Mouse (Mus musculus): Measurements from ENCODE around the gene Gm3336. TPM values are rescaled to one million over a fixed set of nuclear protein-coding genes. Genes with fewer than 3 reads are reported as not detected.

Gene Gm3336
- polyA plus RNA-seq, 1 experiment from 2014 or later: not detected

- no peaks in the 10 kb centered on the region for H3K27me3 ChIP-seq (ENCODE audit: control insufficient read depth, insufficient read depth, low read length)
- peaks cover 25% of the 10 kb centered on the region for H3K4me1 ChIP-seq (ENCODE audit: control insufficient read depth, insufficient read depth, low read length)
- no peak overlapping the region for H3K9ac ChIP-seq (ENCODE audit: low read length)
- H3K9me3 ChIP-seq (replicated peaks; ENCODE audit: control insufficient read depth, low read length): no peaks in the 10 kb centered on the region
- no peaks in the 10 kb centered on the region for H3K36me3 ChIP-seq (ENCODE audit: control insufficient read depth, insufficient read depth)
- ATAC-seq (replicated peaks; ENCODE audit: extremely low read depth, insufficient read depth, low FRiP score): no peak
- no peak overlapping the region for H3K4me2 ChIP-seq (ENCODE audit: low read depth, low read length)
- WGBS: 66% methylated on average over 5 of the region's 5 CpGs
- H3K4me3 ChIP-seq (ENCODE audit: low read length): no peak overlapping the region
- peak overlapping the region; percentile 39 for H3K27ac ChIP-seq (ENCODE audit: low read length)
Observed at GRCm38 (mm10) chr8:70689892-70690390, 28.4 kb upstream of the Gm3336 start.

GRCm38 (mm10) chr8:70691230-70691629 lies 27.1 kb upstream of the Gm3336 start:
- Histone ChIP-seq H3K4me1 (ENCODE audit: control insufficient read depth, insufficient read depth, low read length) (peaks cover 37% of the 10 kb centered on the region), H3K4me3 (ENCODE audit: low read length) (no peak overlapping the region)

GRCm38 (mm10) chr8:70691727-70692231 lies 26.6 kb upstream of the Gm3336 start:
- 5% methylated on average over 20 of the region's 20 CpGs for WGBS
- ATAC-seq (replicated peaks; ENCODE audit: extremely low read depth, insufficient read depth, low FRiP score): no peak
- H3K27ac ChIP-seq (ENCODE audit: low read length): no peak overlapping the region
- H3K36me3 ChIP-seq (ENCODE audit: control insufficient read depth, insufficient read depth): no peaks in the 10 kb centered on the region
- H3K4me3 ChIP-seq (ENCODE audit: low read length): peak overlapping the region; percentile 39
- H3K4me1 ChIP-seq (ENCODE audit: control insufficient read depth, insufficient read depth, low read length): peaks cover 41% of the 10 kb centered on the region
- H3K27me3 ChIP-seq (ENCODE audit: control insufficient read depth, insufficient read depth, low read length): no peaks in the 10 kb centered on the region
- peak overlapping the region; percentile 68 for H3K9ac ChIP-seq (ENCODE audit: low read length)
- H3K9me3 ChIP-seq (replicated peaks; ENCODE audit: control insufficient read depth, low read length): no peaks in the 10 kb centered on the region
- H3K4me2 ChIP-seq (ENCODE audit: low read depth, low read length): peak overlapping the region; percentile 65

More at GRCm38 (mm10) chr8:70691230-70691629, 27.1 kb upstream of the Gm3336 start:
- Histone ChIP-seq H3K27ac (ENCODE audit: low read length) (no peak overlapping the region), H3K36me3 (ENCODE audit: control insufficient read depth, insufficient read depth) (no peaks in the 10 kb centered on the region), H3K9me3 (replicated peaks; ENCODE audit: control insufficient read depth, low read length) (no peaks in the 10 kb centered on the region), H3K27me3 (ENCODE audit: control insufficient read depth, insufficient read depth, low read length) (no peaks in the 10 kb centered on the region), H3K9ac (ENCODE audit: low read length) (peak overlapping the region; percentile 68), H3K4me2 (ENCODE audit: low read depth, low read length) (peak overlapping the region; percentile 65; the same call in 1 of the 2 replicates)
- no peak for ATAC-seq (replicated peaks; ENCODE audit: extremely low read depth, insufficient read depth, low FRiP score)
- 73% methylated on average over 4 of the region's 4 CpGs for WGBS

- 57% methylated on average over 5 of the region's 5 CpGs for WGBS
- H3K27me3 ChIP-seq (ENCODE audit: control insufficient read depth, insufficient read depth, low read length): no peaks in the 10 kb centered on the region
- no peaks in the 10 kb centered on the region for H3K36me3 ChIP-seq (ENCODE audit: control insufficient read depth, insufficient read depth)
- no peak overlapping the region for H3K4me2 ChIP-seq (ENCODE audit: low read depth, low read length)
- no peak overlapping the region for H3K9ac ChIP-seq (ENCODE audit: low read length)
- H3K4me3 ChIP-seq (ENCODE audit: low read length): no peak overlapping the region
- no peak overlapping the region for H3K27ac ChIP-seq (ENCODE audit: low read length)
- no peak for ATAC-seq (replicated peaks; ENCODE audit: extremely low read depth, insufficient read depth, low FRiP score)
- peaks cover 46% of the 10 kb centered on the region for H3K4me1 ChIP-seq (ENCODE audit: control insufficient read depth, insufficient read depth, low read length)
- no peaks in the 10 kb centered on the region for H3K9me3 ChIP-seq (replicated peaks; ENCODE audit: control insufficient read depth, low read length)
Observed at GRCm38 (mm10) chr8:70693636-70694035, 24.7 kb upstream of the Gm3336 start.

- peaks cover 44% of the 10 kb centered on the region for H3K4me1 ChIP-seq (ENCODE audit: control insufficient read depth, insufficient read depth, low read length)
- H3K9ac ChIP-seq (ENCODE audit: low read length): peak overlapping the region; percentile 74
Observed at GRCm38 (mm10) chr8:70695318-70696018, 22.9 kb upstream of the Gm3336 start.

GRCm38 (mm10) chr8:70696019-70696885 lies 22.1 kb upstream of the Gm3336 start:
- H3K27me3 ChIP-seq (ENCODE audit: control insufficient read depth, insufficient read depth, low read length): no peaks in the 10 kb centered on the region
- H3K36me3 ChIP-seq (ENCODE audit: control insufficient read depth, insufficient read depth): 0 out of 2 replicates have a peak, but pooled peaks cover 2% of the 10 kb centered on the region

More at GRCm38 (mm10) chr8:70695318-70696018, 22.9 kb upstream of the Gm3336 start:
- Histone ChIP-seq H3K36me3 (ENCODE audit: control insufficient read depth, insufficient read depth) (no peaks in the 10 kb centered on the region), H3K4me2 (ENCODE audit: low read depth, low read length) (peak overlapping the region; percentile 23), H3K27me3 (ENCODE audit: control insufficient read depth, insufficient read depth, low read length) (no peaks in the 10 kb centered on the region), H3K4me3 (ENCODE audit: low read length) (no peak overlapping the region), H3K27ac (ENCODE audit: low read length) (peak overlapping the region; percentile 97), H3K9me3 (replicated peaks; ENCODE audit: control insufficient read depth, low read length) (no peaks in the 10 kb centered on the region)
- no peak for ATAC-seq (replicated peaks; ENCODE audit: extremely low read depth, insufficient read depth, low FRiP score)
- 38% methylated on average over 32 of the region's 32 CpGs for WGBS

GRCm38 (mm10) chr8:70696946-70697345 lies 21.4 kb upstream of the Gm3336 start:
- ATAC-seq (replicated peaks; ENCODE audit: extremely low read depth, insufficient read depth, low FRiP score): no peak
- H3K4me1 ChIP-seq (ENCODE audit: control insufficient read depth, insufficient read depth, low read length): peaks cover 49% of the 10 kb centered on the region
- H3K27me3 ChIP-seq (ENCODE audit: control insufficient read depth, insufficient read depth, low read length): no peaks in the 10 kb centered on the region

More at GRCm38 (mm10) chr8:70696019-70696885, 22.1 kb upstream of the Gm3336 start:
- Histone ChIP-seq H3K4me1 (ENCODE audit: control insufficient read depth, insufficient read depth, low read length) (peaks cover 49% of the 10 kb centered on the region), H3K27ac (ENCODE audit: low read length) (peak overlapping the region; percentile 97), H3K4me3 (ENCODE audit: low read length) (peak overlapping the region; percentile 27), H3K9ac (ENCODE audit: low read length) (peak overlapping the region; percentile 74), H3K4me2 (ENCODE audit: low read depth, low read length) (peak overlapping the region; percentile 62), H3K9me3 (replicated peaks; ENCODE audit: control insufficient read depth, low read length) (no peaks in the 10 kb centered on the region)
- ATAC-seq (replicated peaks; ENCODE audit: extremely low read depth, insufficient read depth, low FRiP score): peak; percentile 11
- 3% methylated on average over 31 of the region's 31 CpGs for whole genome bisulfite sequencing

GRCm38 (mm10) chr8:70697366-70698250 lies 20.7 kb upstream of the Gm3336 start:
- H3K27ac ChIP-seq (ENCODE audit: low read length): peak overlapping the region; percentile 97
- H3K4me1 ChIP-seq (ENCODE audit: control insufficient read depth, insufficient read depth, low read length): peaks cover 50% of the 10 kb centered on the region
- 61% methylated on average over 12 of the region's 12 CpGs for WGBS
- 0 out of 2 replicates have a peak, but pooled peaks cover 2% of the 10 kb centered on the region for H3K36me3 ChIP-seq (ENCODE audit: control insufficient read depth, insufficient read depth)
- no peaks in the 10 kb centered on the region for H3K27me3 ChIP-seq (ENCODE audit: control insufficient read depth, insufficient read depth, low read length)
- no peak for ATAC-seq (replicated peaks; ENCODE audit: extremely low read depth, insufficient read depth, low FRiP score)
- H3K4me2 ChIP-seq (ENCODE audit: low read depth, low read length): peak overlapping the region; percentile 73
- peak overlapping the region; percentile 74 for H3K9ac ChIP-seq (ENCODE audit: low read length)
- H3K9me3 ChIP-seq (replicated peaks; ENCODE audit: control insufficient read depth, low read length): no peaks in the 10 kb centered on the region
- peak overlapping the region; percentile 60 for H3K4me3 ChIP-seq (ENCODE audit: low read length)

More at GRCm38 (mm10) chr8:70696946-70697345, 21.4 kb upstream of the Gm3336 start:
- Histone ChIP-seq H3K9me3 (replicated peaks; ENCODE audit: control insufficient read depth, low read length) (no peaks in the 10 kb centered on the region), H3K4me2 (ENCODE audit: low read depth, low read length) (peak overlapping the region; percentile 62), H3K36me3 (ENCODE audit: control insufficient read depth, insufficient read depth) (0 out of 2 replicates have a peak, but pooled peaks cover 2% of the 10 kb centered on the region), H3K27ac (ENCODE audit: low read length) (peak overlapping the region; percentile 97), H3K4me3 (ENCODE audit: low read length) (no peak overlapping the region; the same call in 1 of the 2 replicates), H3K9ac (ENCODE audit: low read length) (peak overlapping the region; percentile 74)
- WGBS: 42% methylated on average over 4 of the region's 4 CpGs
